Mouse (Mus musculus) adrenal gland, postnatal 14 days (tissue): ENCODE data around the gene Pank3. TPM values are rescaled to one million over a fixed set of nuclear protein-coding genes. Genes with fewer than 3 reads are reported as not detected.
"Not testable (repeated sequence)": the region's sequence is repeated elsewhere in the genome, so short reads cannot be mapped to it uniquely, and the experiment has no call there.

ENCODE experiments used
- DNase-seq: peaks from one replicate; pipeline ENCODE4 v3.0.0; 2021; ENCODE audit warnings: mixed read lengths
- microRNA-seq, 2 experiments: library from miRNA; unstranded; fragments of <30 nt; microRNA quantifications; one replicate each; pipeline ENCODE4 v1.2.0; 2021
- total RNA-seq: library from RNA; stranded (reverse); gene quantifications from 2 replicates; pipeline ENCODE4 v1.2.3, GENCODE M21; 2021

Gene Pank3
- total RNA-seq, 1 experiment from 2014 or later, result 51.4 TPM

DNA sequence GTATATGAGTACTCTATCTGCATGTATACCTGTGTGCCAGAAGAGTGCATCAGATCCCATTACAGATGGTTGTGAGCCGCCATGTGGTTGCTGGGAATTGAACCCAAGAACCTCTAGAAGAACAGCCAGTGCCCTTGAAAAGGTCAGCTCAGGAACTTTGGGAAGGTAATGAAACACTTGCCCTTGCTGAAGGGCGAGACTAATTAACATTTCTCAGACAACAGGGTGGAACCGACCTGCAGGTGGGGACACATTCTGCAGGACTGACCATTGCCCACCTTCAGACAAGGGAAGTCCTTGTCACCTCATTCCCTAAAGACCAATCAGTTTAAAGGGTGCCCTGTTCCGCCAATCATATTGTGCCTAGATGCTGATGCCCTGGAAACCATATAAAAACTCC, 71.5 kb downstream of the Pank3 start:
- not testable (repeated sequence) for DNase-seq

Small RNA genes lying within 50 kb of the gene (microRNA-seq; reads per million reads assigned to microRNA genes)
- gene Mir103-1, result 2.6 to 6.5 reads per million in 2 experiments

Other genes with a start within 250 kb of the Pank3 start
- gene Fbll1, start 29.4 kb downstream of the Pank3 start, total RNA-seq, result 0.67 and 0.83 TPM in 2 replicates
- gene Rars, start 65.0 kb downstream of the Pank3 start, total RNA-seq, result 64.7 and 75.4 TPM in 2 replicates
- 38.7 and 52.9 TPM in 2 replicates for gene Wwc1, start 211.0 kb downstream of the Pank3 start, total RNA-seq